Mouse (Mus musculus) thymus, adult 2 months (tissue): ENCODE results near the gene Hsf2bp.

Experiments
- CTCF ChIP-seq: fragments of 200-500 bp; IDR thresholded peaks from 2 replicates; pipeline ENCODE4 v1.5.1; 2012; ENCODE audit warnings: mild to moderate bottlenecking, control low read depth, low read length, moderate library complexity, borderline replicate concordance; ENCODE audit not compliant: control insufficient read depth, poor library complexity, insufficient read depth; ENCODE audit errors: extremely low read depth
- POLR2A ChIP-seq: fragments of 200-500 bp; IDR thresholded peaks from 2 replicates; pipeline ENCODE4 v1.6.1; 2012; ENCODE audit warnings: mild to moderate bottlenecking, low read length, control low read depth, moderate library complexity; ENCODE audit not compliant: control insufficient read depth, poor library complexity, insufficient read depth; ENCODE audit errors: extremely low read depth

DNA sequence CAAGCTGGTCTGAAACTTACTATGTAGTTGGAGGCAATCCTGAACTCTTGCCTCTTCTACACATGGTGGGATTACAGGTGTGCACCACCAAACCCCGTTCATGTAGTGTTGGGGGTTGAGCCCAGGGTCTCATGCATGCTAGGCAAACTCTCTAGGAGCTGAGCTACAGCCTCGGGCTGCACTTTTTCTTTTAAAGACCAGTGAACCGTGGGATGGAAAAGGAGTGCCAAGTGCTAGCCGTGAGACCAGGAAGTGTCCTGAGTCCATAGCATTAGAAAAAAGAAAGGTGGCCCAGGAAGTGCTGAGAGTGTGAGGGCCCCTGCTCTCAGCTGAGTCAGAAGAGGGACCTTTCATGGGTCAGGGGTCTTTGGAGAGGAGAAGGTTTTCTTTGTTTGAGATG, 111.9 kb downstream of the Hsf2bp start:
- TF ChIP-seq CTCF = no peak
- no peak for TF ChIP-seq POLR2A
